Mouse (Mus musculus) gastrocnemius, adult 2 months (tissue): ENCODE results near the gene Dpf1. TPM values are rescaled to one million over a fixed set of nuclear protein-coding genes. Genes with fewer than 3 reads are reported as not detected.

Experiments used
- DNase-seq: peaks from one replicate; pipeline ENCODE4 v3.0.0; 2022
- H3K27ac ChIP-seq: fragments of 200-600 bp; 2 replicates; pipeline ENCODE4 v1.8.1; 2022; ENCODE audit warnings: mild to moderate bottlenecking
- H3K4me3 ChIP-seq: fragments of 200-600 bp; 2 replicates; pipeline ENCODE4 v1.8.1; 2022; ENCODE audit warnings: mild to moderate bottlenecking, moderate library complexity
- CTCF ChIP-seq: fragments of 200-600 bp; IDR thresholded peaks from 2 replicates; pipeline ENCODE4 v1.8.1; 2022; ENCODE audit warnings: antibody characterized with exemption, mild to moderate bottlenecking, moderate library complexity
- intact Hi-C: fragments of 180-260 bp; cut with DNase I; formaldehyde crosslinking; loops from one replicate; pipeline ENCODE4 v1.15.1; 2025
- total RNA-seq, 2 experiments: library from RNA; stranded (reverse); gene quantifications; 2 replicates each; pipeline ENCODE4 v1.2.3; 2021

Gene Dpf1
- total RNA-seq, 2 experiments from 2014 or later: 0.86 to 2.6 TPM

GRCm38 (mm10) chr7:29279261-29279660 is 24.5 kb upstream of the Dpf1 start:
- Histone ChIP-seq H3K4me3 (no peak overlapping the region), H3K27ac (no peak overlapping the region)
- TF ChIP-seq CTCF: no peak
- DNase-seq: no peak
- intact Hi-C loops: no loop called here

- intact Hi-C loops: no loop called here
- H3K27ac ChIP-seq: no peak overlapping the region
- no peak for TF ChIP-seq CTCF
- DNase-seq: no peak
- no peak overlapping the region for H3K4me3 ChIP-seq
These were observed 23.8 kb upstream of the Dpf1 start for GRCm38 (mm10) chr7:29279924-29280323.

DNA sequence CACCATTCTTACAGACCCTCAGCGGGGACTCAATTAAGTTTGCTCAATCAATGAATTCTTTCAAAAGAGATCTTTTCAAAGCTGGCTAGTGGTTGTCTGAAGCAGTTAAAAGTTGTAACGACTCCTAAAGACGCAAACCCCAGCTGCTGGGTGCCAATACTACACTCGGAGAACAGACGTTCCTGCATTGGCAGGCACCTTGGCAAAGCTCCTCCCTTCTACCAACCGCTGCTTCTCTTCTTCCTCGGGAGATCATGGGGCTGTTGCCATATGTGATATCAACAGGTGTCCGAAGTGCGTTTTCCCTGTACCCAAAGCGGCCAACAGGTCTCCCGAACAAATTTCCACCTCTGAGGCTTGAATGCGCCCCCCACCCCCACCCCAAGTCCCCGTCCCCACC is 22.9 kb upstream of the Dpf1 start:
- H3K4me3 ChIP-seq: peak overlapping the region; percentile 86
- peak overlapping the region; percentile 79 for H3K27ac ChIP-seq
- TF ChIP-seq CTCF: no peak
- no peak for DNase-seq
- intact Hi-C loops: no loop called here

DNA sequence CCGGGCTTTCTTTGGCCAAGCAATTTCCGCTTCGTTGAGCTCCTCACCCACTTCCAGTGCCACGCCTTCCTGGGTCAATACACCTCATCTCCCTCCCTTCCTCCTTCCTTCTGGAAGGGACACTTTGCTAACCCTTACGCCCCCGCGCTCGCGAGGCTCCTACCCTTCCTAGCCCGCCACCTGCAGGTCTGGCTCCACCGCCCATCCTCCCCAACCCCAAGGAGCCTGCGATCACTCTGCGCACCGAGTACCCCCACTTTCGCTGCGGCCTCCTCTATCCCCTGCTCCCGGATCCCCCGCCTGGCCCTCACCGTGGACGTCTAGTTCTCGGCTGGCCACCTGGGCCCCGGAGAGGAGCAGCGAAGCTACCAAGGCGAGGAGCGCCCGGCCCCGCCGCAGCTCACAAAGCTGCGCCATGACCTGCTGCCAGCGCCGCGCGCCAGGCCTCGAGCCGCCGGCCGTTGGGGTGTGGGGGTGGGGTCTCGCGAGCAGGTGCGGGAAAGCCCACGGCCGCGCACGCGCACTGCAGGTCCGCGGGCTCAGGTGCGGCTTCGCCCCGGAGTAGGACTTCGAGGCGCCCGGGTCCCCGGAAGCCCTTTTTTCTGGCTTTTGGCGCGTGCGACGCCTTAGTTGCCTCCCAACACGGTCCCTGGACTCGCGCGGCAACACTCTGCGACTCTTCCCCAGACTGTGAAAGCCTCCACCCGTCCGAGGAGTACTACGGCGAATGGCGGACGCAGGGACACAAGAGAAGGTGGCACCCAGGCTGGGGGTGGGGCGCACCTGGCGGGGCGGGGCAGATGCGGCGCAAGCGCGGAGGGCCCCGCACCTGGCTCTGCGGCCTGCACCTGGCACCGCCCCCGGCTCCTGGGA is 22.3 kb upstream of the Dpf1 start, which contains the start of gene Spint2:
Gene Spint2 (minus strand): TSS at position 712 of the 873 bp plus-strand sequence.
- H3K4me3 ChIP-seq: peak within 1 kb of the TSS; percentile 86
- intact Hi-C loops: no loop called here
- TF ChIP-seq CTCF: peak; percentile 44
- peak; percentile 62 for DNase-seq
- peak within 1 kb of the TSS; percentile 79 for H3K27ac ChIP-seq

DNA sequence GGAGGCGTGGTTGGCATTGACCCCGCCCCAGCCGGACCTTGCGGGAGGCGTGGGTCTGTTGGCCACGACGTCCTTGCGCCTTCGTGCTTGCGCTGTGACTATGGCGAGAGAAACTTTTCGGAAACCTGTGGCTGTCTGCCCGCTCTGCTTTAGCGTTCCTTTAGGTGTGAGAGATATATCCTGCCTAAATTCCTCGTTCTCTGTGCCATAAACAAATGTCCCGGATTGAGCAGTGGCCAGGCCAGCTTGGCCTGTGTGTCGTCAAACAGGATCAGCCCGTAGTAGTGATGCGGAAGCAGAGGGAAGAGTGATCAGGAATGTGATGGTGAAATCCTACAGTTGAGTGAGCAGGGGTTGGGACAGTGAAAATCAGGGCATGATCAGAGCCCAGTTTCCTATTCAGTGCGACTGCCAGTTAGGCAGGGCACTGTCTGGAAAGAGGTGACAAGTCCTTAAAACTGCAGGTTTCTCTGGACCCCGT is 21.6 kb upstream of the Dpf1 start:
- DNase-seq: no peak
- intact Hi-C loops: no loop called here
- no peak for TF ChIP-seq CTCF
- Histone ChIP-seq H3K4me3 (peak overlapping the region; percentile 86), H3K27ac (peak overlapping the region; percentile 79; the same call in 1 of the 2 replicates)

GRCm38 (mm10) chr7:29283876-29284275 is 19.9 kb upstream of the Dpf1 start:
- no peak for TF ChIP-seq CTCF
- no peak for DNase-seq
- intact Hi-C loops: no loop called here

GRCm38 (mm10) chr7:29284523-29284922 is 19.2 kb upstream of the Dpf1 start:
- Histone ChIP-seq H3K27ac (no peak overlapping the region), H3K4me3 (no peak overlapping the region)
- no peak for DNase-seq
- intact Hi-C loops: no loop called here
- no peak for TF ChIP-seq CTCF

More at GRCm38 (mm10) chr7:29283876-29284275, 19.9 kb upstream of the Dpf1 start:
- Histone ChIP-seq H3K4me3 (no peak overlapping the region), H3K27ac (no peak overlapping the region)

DNA sequence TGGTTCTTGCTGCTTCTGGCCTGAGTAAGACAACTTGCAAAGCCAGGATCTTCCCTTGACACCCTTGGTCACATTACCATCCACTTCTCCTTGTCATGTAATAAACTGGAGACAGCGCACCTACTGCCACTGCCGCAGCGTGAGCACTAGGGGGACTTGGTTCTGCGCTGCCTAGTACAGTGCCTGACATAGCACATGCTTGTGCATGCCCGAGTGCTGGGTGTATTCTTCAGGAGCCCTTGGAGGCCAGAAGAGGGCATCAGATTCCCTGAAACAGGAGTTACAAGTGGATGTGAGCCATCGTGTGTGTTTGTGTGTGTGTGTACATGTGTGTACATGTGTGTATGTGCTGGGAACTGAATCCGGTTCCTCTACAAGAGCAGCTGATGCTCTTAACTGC is 16.3 kb upstream of the Dpf1 start:
- H3K27ac ChIP-seq: no peak overlapping the region
- intact Hi-C loops: no loop called here
- no peak overlapping the region for H3K4me3 ChIP-seq
- no peak for TF ChIP-seq CTCF
- DNase-seq: no peak

- H3K4me3 ChIP-seq: no peak overlapping the region
- no peak overlapping the region for H3K27ac ChIP-seq
- no peak for DNase-seq
- intact Hi-C loops: no loop called here
- TF ChIP-seq CTCF: no peak
These were observed 15.7 kb upstream of the Dpf1 start for GRCm38 (mm10) chr7:29288079-29288478.

DNA sequence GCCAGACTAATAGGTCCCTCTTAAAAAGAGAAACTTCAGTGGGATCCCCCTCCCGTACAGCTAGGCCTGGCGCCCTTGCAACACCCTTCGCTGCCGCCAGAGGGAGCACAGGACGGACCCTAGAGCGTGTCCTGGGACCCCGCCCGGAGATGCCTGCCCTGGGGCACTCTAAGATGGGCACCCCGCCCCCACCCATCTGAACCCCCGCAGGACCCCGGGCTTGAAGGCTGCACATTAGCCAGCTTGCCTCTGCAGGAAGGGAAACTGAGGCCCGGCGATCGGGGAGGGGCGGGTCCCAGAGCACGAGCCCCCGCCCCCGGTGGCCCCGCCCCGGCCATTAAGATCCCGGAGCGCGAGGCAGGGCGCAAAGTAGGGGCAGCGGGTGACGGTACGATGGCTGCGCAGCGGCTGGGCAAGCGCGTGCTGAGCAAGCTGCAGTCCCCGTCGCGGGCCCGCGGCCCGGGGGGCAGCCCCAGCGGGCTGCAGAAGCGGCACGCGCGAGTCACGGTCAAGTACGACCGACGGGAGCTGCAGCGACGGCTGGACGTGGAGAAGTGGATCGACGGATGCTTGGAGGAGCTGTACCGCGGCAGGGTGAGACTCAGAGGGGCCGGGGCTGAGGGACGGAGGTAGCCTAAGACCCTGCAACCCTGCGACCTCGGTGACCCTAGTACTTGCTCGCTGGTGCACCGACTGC is 14.7 kb upstream of the Dpf1 start, which contains the start of gene Ppp1r14a:
Gene Ppp1r14a (plus strand): TSS at position 367 of the 697 bp plus-strand sequence.
- DNase-seq: peak; percentile 85
- intact Hi-C loops: no loop called here
- peak; percentile 98; the same call in 1 of the 2 replicates for TF ChIP-seq CTCF
- Histone ChIP-seq H3K4me3 (peak within 1 kb of the TSS; percentile 80), H3K27ac (peak within 1 kb of the TSS; percentile 83)

DNA sequence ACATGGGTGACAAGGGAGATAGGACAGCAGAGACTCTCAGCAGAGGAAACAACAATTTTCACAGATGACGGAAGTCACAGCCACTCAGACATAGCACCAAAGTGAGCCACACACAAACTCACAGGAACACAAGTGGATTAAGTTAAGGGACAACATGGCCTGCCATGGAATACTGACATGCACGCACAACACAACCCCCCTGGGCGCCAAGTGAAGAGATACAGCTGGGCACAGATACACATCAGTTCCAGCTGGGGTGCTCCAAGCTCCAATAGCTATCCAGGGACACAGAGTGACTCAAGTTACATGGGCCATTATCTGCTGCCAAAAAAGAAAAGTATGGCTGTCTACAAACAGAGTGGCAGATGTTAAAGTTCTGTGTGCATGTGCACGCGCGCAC is 13.9 kb upstream of the Dpf1 start:
- intact Hi-C loops: no loop called here
- DNase-seq: no peak
- H3K4me3 ChIP-seq: peak overlapping the region; percentile 80

DNA sequence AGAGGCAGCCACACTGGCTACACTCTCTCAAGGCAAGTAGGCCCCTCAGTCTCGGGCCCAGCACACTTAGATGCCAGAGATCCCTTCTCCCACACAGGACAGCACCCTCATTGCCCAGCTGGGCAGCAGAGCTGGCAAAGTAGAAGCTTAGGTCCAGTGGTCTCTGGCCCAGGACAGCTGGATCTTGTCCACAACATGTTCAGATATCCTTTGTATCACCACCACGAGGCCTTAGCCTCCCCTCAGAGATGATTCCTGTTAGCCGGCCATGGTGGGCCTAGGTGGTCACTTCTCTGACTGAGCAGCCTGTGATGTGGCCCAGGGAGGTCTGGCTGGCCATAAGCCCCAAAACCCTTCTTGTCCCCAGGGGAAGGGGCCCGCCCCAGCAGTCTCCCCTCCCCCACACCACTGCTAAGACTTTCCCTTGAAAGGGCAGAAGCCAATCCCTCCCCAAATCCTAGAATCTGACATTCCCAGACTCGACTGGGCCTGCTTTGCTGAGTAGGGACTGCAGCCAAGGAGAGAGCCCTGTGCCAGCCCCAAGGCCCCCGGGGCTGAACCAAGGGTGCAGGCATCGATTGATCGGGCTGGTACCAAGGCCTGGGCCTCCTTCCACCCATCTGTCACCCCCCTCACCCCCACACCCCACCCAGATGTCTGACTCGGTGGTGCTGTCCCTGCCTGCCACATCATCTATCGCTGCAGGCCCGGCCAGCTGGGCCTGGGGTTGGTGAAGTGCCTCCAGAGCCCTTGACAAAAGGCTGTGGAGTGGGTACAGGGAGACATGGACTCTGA is 12.9 kb upstream of the Dpf1 start:
- DNase-seq: no peak
- H3K4me3 ChIP-seq: peak overlapping the region; percentile 80
- TF ChIP-seq CTCF: no peak
- H3K27ac ChIP-seq: peak overlapping the region; percentile 83
- intact Hi-C loops: no loop called here

More for the DNA sequence above, 13.9 kb upstream of the Dpf1 start:
- TF ChIP-seq CTCF: no peak
- H3K27ac ChIP-seq: peak overlapping the region; percentile 83
